Mouse (Mus musculus): ENCODE measurements around the gene Itgax.

The Itgax gene

GRCm38 (mm10) chr7:128166391-128166790 is 37.0 kb downstream of the Itgax start:
- no peak for DNase-seq

- DNase-seq = no peak
Measured at GRCm38 (mm10) chr7:128169996-128170395, 40.6 kb downstream of the Itgax start.

- no peak for DNase-seq
Measured at GRCm38 (mm10) chr7:128178385-128178784, 49.0 kb downstream of the Itgax start.

DNA sequence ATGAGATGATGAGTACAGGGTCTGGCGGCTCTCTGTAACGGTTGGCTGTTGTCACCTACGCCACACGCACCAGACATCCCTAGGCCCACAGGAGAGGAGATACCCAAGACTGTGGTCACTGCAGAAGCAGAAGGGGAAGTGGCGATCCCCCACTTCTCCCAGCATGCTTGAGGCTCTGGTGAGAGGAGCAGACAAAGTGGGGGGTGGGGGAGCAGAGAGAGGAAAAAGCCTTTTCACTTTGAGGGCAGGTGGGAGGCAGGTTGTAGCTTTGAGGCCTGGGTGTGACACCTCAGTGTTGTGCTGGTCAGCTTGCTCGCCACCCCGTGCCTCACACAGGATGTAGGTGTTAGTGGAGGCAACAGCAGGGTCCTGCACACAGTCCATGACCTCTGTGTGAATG is 50.8 kb downstream of the Itgax start:
- DNase-seq = no peak

DNA sequence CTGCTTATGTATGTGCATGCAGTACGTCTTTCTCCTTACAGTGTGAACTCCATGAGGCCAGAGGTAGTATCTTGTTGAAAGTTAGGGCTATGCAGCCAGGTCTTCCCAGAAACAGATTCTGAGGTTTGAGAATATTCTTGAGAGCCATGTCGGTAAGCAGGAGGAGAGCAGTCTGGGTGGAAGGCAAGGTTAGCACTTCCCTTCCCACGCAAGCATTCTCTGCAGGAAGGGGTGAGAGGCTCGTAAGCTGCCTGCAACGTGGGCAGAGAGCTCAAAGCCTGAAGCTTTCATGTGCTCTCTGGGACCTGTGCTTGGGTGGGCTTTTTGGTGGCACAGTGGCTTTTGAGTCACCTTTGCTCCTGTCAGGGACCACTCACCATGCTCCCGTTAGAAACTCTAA is 51.2 kb downstream of the Itgax start:
- DNase-seq = no peak

- no peak for DNase-seq
Measured at GRCm38 (mm10) chr7:128181691-128182090, 52.3 kb downstream of the Itgax start.

Data from embryo, embryonic 11 days (tissue).